In the genomic region with DNA sequence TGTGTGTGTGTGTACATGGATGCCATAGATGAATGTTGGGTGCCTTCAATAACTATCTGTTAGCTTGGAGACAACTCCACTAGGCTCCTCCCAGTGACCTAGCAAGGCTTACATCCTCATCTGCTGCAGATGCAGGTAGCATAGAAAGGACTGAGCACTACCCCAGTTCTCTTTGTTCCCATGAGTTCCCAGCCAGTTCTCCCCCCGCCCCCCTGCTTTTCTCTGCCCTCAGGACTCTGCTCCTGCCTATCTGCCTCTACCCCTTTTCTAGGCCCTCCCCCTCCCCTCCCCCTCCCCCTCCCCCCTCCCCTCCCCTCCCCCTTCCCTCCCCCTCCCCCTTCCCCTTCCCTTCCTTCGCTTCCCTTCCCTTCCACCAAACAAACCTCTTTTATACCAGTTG, we compare ENCODE assay signal across 28 mouse cellular contexts. TPM values are rescaled to one million over a fixed set of nuclear protein-coding genes. Genes with fewer than 3 reads are reported as not detected.
DNase-seq lines count a peak whose midpoint lies in the region; ATAC-seq and TF ChIP-seq lines count a peak whose summit lies in the region.
"Had no signal": no experiment of that assay in that cellular context is flagged by ENCODE, and none has a peak within 500 bp of the region (broad histone marks: within the 10 kb centered on the region; RNA-seq: fewer than 3 reads in every experiment).

No protein-coding gene starts in this region.

- WGBS in hindbrain, embryonic 10.5 days, result 50% methylated on average over 1 of the region's 2 CpGs
- WGBS in hindbrain, postnatal 0 days, result 60% methylated on average over 1 of the region's 2 CpGs
- 25% methylated on average over 1 of the region's 2 CpGs for WGBS in midbrain, embryonic 15.5 days
- WGBS in midbrain, embryonic 13.5 days, result 71% methylated on average over 1 of the region's 2 CpGs
- 37% methylated on average over 2 of the region's 2 CpGs for WGBS in small intestine, adult 2 months

- no peak for TF ChIP-seq CTCF in hindbrain, postnatal 0 days (IDR thresholded peaks at IDR 0.05; ENCODE audit: low read depth)
- no peak for TF ChIP-seq CTCF in small intestine, adult 2 months (IDR thresholded peaks at IDR 0.05; ENCODE audit: extremely low read depth, insufficient read length, insufficient replicate concordance, low read depth, low read length)

- peak overlapping the region; percentile 23; the same call in 1 of the 2 replicates for H3K27ac ChIP-seq in hindbrain, embryonic 10.5 days
- H3K27ac ChIP-seq in hindbrain, postnatal 0 days, result no peak overlapping the region
- no peak overlapping the region for H3K27ac ChIP-seq in midbrain, embryonic 15.5 days
- H3K27ac ChIP-seq in midbrain, embryonic 13.5 days, result no peak overlapping the region
- H3K27ac ChIP-seq in small intestine, adult 2 months (ENCODE audit: insufficient read depth, low read depth, low read length), result 0 out of 2 replicates have a peak overlapping the region, but pooled peaks have one; percentile 14
- H3K27ac ChIP-seq: embryonic facial prominence, embryonic 12.5 days had no signal

- H3K36me3 ChIP-seq in hindbrain, embryonic 10.5 days, result no peaks in the 10 kb centered on the region
- no peaks in the 10 kb centered on the region for H3K36me3 ChIP-seq in hindbrain, postnatal 0 days (ENCODE audit: insufficient read depth, low read length)
- no peaks in the 10 kb centered on the region for H3K36me3 ChIP-seq in midbrain, embryonic 15.5 days (replicated peaks)
- no peaks in the 10 kb centered on the region for H3K36me3 ChIP-seq in midbrain, embryonic 13.5 days
- H3K36me3 ChIP-seq in small intestine, adult 2 months (ENCODE audit: control insufficient read depth, insufficient read depth, low read length), result no peaks in the 10 kb centered on the region
- H3K36me3 ChIP-seq: embryonic facial prominence, embryonic 12.5 days; G1E had no signal

- no peak overlapping the region for H3K9ac ChIP-seq in hindbrain, postnatal 0 days (replicated peaks; ENCODE audit: low read length)
- no peak overlapping the region for H3K9ac ChIP-seq in midbrain, embryonic 15.5 days
- no peak overlapping the region for H3K9ac ChIP-seq in midbrain, embryonic 13.5 days (replicated peaks)
- H3K9ac ChIP-seq: embryonic facial prominence, embryonic 12.5 days had no signal

- H3K4me3 ChIP-seq in hindbrain, embryonic 10.5 days, result no peak overlapping the region
- no peak overlapping the region for H3K4me3 ChIP-seq in hindbrain, postnatal 0 days (ENCODE audit: low read length)
- H3K4me3 ChIP-seq in midbrain, embryonic 15.5 days, result no peak overlapping the region
- H3K4me3 ChIP-seq in midbrain, embryonic 13.5 days (replicated peaks), result no peak overlapping the region
- H3K4me3 ChIP-seq in small intestine, adult 2 months (ENCODE audit: low read depth, low read length), result no peak overlapping the region
- H3K4me3 ChIP-seq: embryonic facial prominence, embryonic 12.5 days; erythroblast, embryonic 14.5 days; myocyte had no signal

- H3K4me1 ChIP-seq in hindbrain, embryonic 10.5 days (replicated peaks), result peaks cover 20% of the 10 kb centered on the region
- H3K4me1 ChIP-seq in hindbrain, postnatal 0 days (ENCODE audit: insufficient read depth, low read length), result peaks cover 6% of the 10 kb centered on the region
- no peaks in the 10 kb centered on the region; the same call in 1 of the 2 replicates for H3K4me1 ChIP-seq in midbrain, embryonic 15.5 days
- H3K4me1 ChIP-seq in midbrain, embryonic 13.5 days (replicated peaks), result peaks cover 16% of the 10 kb centered on the region; the same call in 1 of the 2 replicates
- H3K4me1 ChIP-seq in small intestine, adult 2 months (ENCODE audit: control insufficient read depth, insufficient read depth, insufficient read length, low read length), result peaks cover 12% of the 10 kb centered on the region
- H3K4me1 ChIP-seq: embryonic facial prominence, embryonic 12.5 days had no signal

- no peak for ATAC-seq in hindbrain, postnatal 0 days
- ATAC-seq in midbrain, embryonic 15.5 days (replicated peaks), result 0 out of 2 replicates have a peak, but pooled peaks have one; percentile 28
- ATAC-seq in midbrain, embryonic 13.5 days, result no peak; the same call in 1 of the 2 replicates
- ATAC-seq in erythroblast, adult 5-6 weeks (replicated peaks; ENCODE audit: low FRiP score, poor library complexity, severe bottlenecking), result 0 out of 2 replicates have a peak, but pooled peaks have one; percentile 7
- ATAC-seq: Patski had no signal

- no peak for TF ChIP-seq POLR2A in small intestine, adult 2 months (IDR thresholded peaks at IDR 0.05; ENCODE audit: low read depth, low read length)

- no peaks in the 10 kb centered on the region for H3K9me3 ChIP-seq in hindbrain, embryonic 10.5 days
- H3K9me3 ChIP-seq in hindbrain, postnatal 0 days (ENCODE audit: low read length), result no peaks in the 10 kb centered on the region
- no peaks in the 10 kb centered on the region for H3K9me3 ChIP-seq in midbrain, embryonic 15.5 days
- H3K9me3 ChIP-seq in midbrain, embryonic 13.5 days, result no peaks in the 10 kb centered on the region
- H3K9me3 ChIP-seq: embryonic facial prominence, embryonic 12.5 days; G1E had no signal

- no peak for DNase-seq in hindbrain, embryonic 10.5 days (ENCODE audit: low spot score)
- no peak for DNase-seq in hindbrain, postnatal 0 days (ENCODE audit: low spot score)
- DNase-seq in left cerebral cortex, postnatal 36 days (ENCODE audit: low spot score in 2 of 2), result no peak
- DNase-seq: adrenal gland, postnatal 36 days; cerebellum, postnatal 14 days; kidney, adult 2 months; kidney, postnatal 14 days; lung, postnatal 4 days; right cerebral cortex, postnatal 25 days had no signal

- H3K27me3 ChIP-seq in hindbrain, embryonic 10.5 days (ENCODE audit: insufficient read depth, poor library complexity, severe bottlenecking), result 0 out of 2 replicates have a peak, but pooled peaks cover 3% of the 10 kb centered on the region
- no peaks in the 10 kb centered on the region for H3K27me3 ChIP-seq in hindbrain, postnatal 0 days (ENCODE audit: insufficient read depth, low read length)
- no peaks in the 10 kb centered on the region for H3K27me3 ChIP-seq in midbrain, embryonic 15.5 days (replicated peaks)
- no peaks in the 10 kb centered on the region for H3K27me3 ChIP-seq in midbrain, embryonic 13.5 days
- no peaks in the 10 kb centered on the region for H3K27me3 ChIP-seq in small intestine, adult 2 months (ENCODE audit: control insufficient read depth, insufficient read depth, low read length)
- H3K27me3 ChIP-seq: embryonic facial prominence, embryonic 12.5 days; Patski had no signal

- intact Hi-C loops in left cerebral cortex, postnatal 36 days (cut with DNase I), result no loop called here

- no peak overlapping the region for H3K4me2 ChIP-seq in hindbrain, postnatal 0 days (ENCODE audit: low read depth, low read length)
- H3K4me2 ChIP-seq in midbrain, embryonic 15.5 days, result no peak overlapping the region
- H3K4me2 ChIP-seq in midbrain, embryonic 13.5 days (replicated peaks), result no peak overlapping the region
- H3K4me2 ChIP-seq: embryonic facial prominence, embryonic 12.5 days had no signal

RNA-seq across cellular contexts. Expression of gene 1700013F07Rik, which starts 23.8 kb away (rescaled TPM):
- polyA plus RNA-seq in hindbrain, embryonic 10.5 days (2016; fragmentation: Nextera tagmentation; extraction: Ambion mirVana), result 0.50 and 2.6 TPM in 2 replicates
- total RNA-seq in hindbrain, postnatal 0 days (2014; rRNA removed), result 1.3 and 6.7 TPM in 2 replicates
- polyA plus RNA-seq in hindbrain, postnatal 0 days (2015; fragmentation: Nextera tagmentation; extraction: Ambion mirVana), result 3.1 and 3.2 TPM in 2 replicates
- polyA plus RNA-seq in midbrain, embryonic 15.5 days (2015; fragmentation: Nextera tagmentation; extraction: Ambion mirVana), result 2.8 and 3.5 TPM in 2 replicates
- polyA plus RNA-seq in midbrain, embryonic 13.5 days (2015; fragmentation: Nextera tagmentation; extraction: Ambion mirVana), result 0.58 and 1.3 TPM in 2 replicates
- total RNA-seq in erythroblast, adult 5-6 weeks (2015; ENCODE audit: low replicate concordance), result not detected in 2 replicates
- total RNA-seq in erythroblast, adult 5-6 weeks (2017; ENCODE audit: low replicate concordance), result not detected in 2 replicates
- polyA plus RNA-seq in small intestine, adult 2 months (2012; rRNA removed), result not detected in 2 replicates
- total RNA-seq in left cerebral cortex, postnatal 36 days (2021), result 1 to 10 TPM; 1.9 to 2.7 TPM
- total RNA-seq: adrenal gland, adult 18-20 months; adrenal gland, postnatal 36 days; G1E; gastrocnemius, postnatal 4 days; heart, adult 8-10 months; heart, postnatal 25 days; liver, adult 2 months; megakaryocyte-erythroid progenitor cell, adult 5-6 weeks had no signal
- polyA plus RNA-seq: erythroblast, embryonic 14.5 days; G1E; heart, embryonic 14.5 days; limb, embryonic 11.5 days; liver, adult 2 months; liver, embryonic 16.5 days; spleen, adult 2 months had no signal

RNA-seq across cellular contexts. Expression of gene 5330417C22Rik, which starts 26.2 kb away (rescaled TPM):
- 1.4 and 2.3 TPM in 2 replicates for polyA plus RNA-seq in hindbrain, embryonic 10.5 days (2016; fragmentation: Nextera tagmentation; extraction: Ambion mirVana)
- 10.2 and 10.7 TPM in 2 replicates for total RNA-seq in hindbrain, postnatal 0 days (2014; rRNA removed)
- polyA plus RNA-seq in hindbrain, postnatal 0 days (2015; fragmentation: Nextera tagmentation; extraction: Ambion mirVana), result 13.5 and 17.3 TPM in 2 replicates
- polyA plus RNA-seq in midbrain, embryonic 15.5 days (2015; fragmentation: Nextera tagmentation; extraction: Ambion mirVana), result 18.9 and 19.4 TPM in 2 replicates
- polyA plus RNA-seq in midbrain, embryonic 13.5 days (2015; fragmentation: Nextera tagmentation; extraction: Ambion mirVana), result 7.5 and 9.8 TPM in 2 replicates
- total RNA-seq in erythroblast, adult 5-6 weeks (2015; ENCODE audit: low replicate concordance), result not detected in 2 replicates
- not detected in 2 replicates for total RNA-seq in erythroblast, adult 5-6 weeks (2017; ENCODE audit: low replicate concordance)
- 15.2 and 19.4 TPM in 2 replicates for polyA plus RNA-seq in small intestine, adult 2 months (2012; rRNA removed)
- total RNA-seq in left cerebral cortex, postnatal 36 days (2021), result 10 to 100 TPM; 34.2 to 37.8 TPM
- total RNA-seq: megakaryocyte-erythroid progenitor cell, adult 5-6 weeks had no signal
- polyA plus RNA-seq: G1E had no signal

RNA-seq across cellular contexts. Expression of gene Tmem167b, which starts 52.1 kb away (rescaled TPM):
- polyA plus RNA-seq in hindbrain, embryonic 10.5 days (2016; fragmentation: Nextera tagmentation; extraction: Ambion mirVana), result 37.7 and 42.4 TPM in 2 replicates
- total RNA-seq in hindbrain, postnatal 0 days (2014; rRNA removed), result 31.9 and 38.9 TPM in 2 replicates
- polyA plus RNA-seq in hindbrain, postnatal 0 days (2015; fragmentation: Nextera tagmentation; extraction: Ambion mirVana), result 38.9 and 41.4 TPM in 2 replicates
- polyA plus RNA-seq in midbrain, embryonic 15.5 days (2015; fragmentation: Nextera tagmentation; extraction: Ambion mirVana), result 56.1 TPM in 2 replicates
- polyA plus RNA-seq in midbrain, embryonic 13.5 days (2015; fragmentation: Nextera tagmentation; extraction: Ambion mirVana), result 66.4 and 67.6 TPM in 2 replicates
- total RNA-seq in erythroblast, adult 5-6 weeks (2015; ENCODE audit: low replicate concordance), result 3.8 and 4.8 TPM in 2 replicates
- total RNA-seq in erythroblast, adult 5-6 weeks (2017; ENCODE audit: low replicate concordance), result 18.3 and 21.7 TPM in 2 replicates
- 1.4 and 2.9 TPM in 2 replicates for polyA plus RNA-seq in small intestine, adult 2 months (2012; rRNA removed)
- 10 to 100 TPM; 43.2 to 44.7 TPM for total RNA-seq in left cerebral cortex, postnatal 36 days (2021)

Comparison
In these comparisons a context has a peak if more than half of its experiments do, and no peak if none do; other contexts are left out.
1. H3K27ac ChIP-seq: peak in hindbrain, embryonic 10.5 days (single experiment) and small intestine, adult 2 months (single experiment); none in hindbrain, postnatal 0 days (single experiment), midbrain, embryonic 15.5 days (single experiment) and midbrain, embryonic 13.5 days (single experiment).
2. ATAC-seq: peak in midbrain, embryonic 15.5 days (single experiment) and erythroblast, adult 5-6 weeks (single experiment); none in hindbrain, postnatal 0 days (single experiment) and midbrain, embryonic 13.5 days (single experiment).